Mouse (Mus musculus) right cerebral cortex, adult 18-20 months (tissue): ENCODE measurements around the gene Pih1d1.
"Not testable (repeated sequence)": the region's sequence is repeated elsewhere in the genome, so short reads cannot be mapped to it uniquely, and the experiment has no call there.

Source experiments
- DNase-seq: peaks from one replicate; pipeline ENCODE4 v3.0.0; 2022; ENCODE audit warnings: mixed read lengths

Gene Pih1d1

DNA sequence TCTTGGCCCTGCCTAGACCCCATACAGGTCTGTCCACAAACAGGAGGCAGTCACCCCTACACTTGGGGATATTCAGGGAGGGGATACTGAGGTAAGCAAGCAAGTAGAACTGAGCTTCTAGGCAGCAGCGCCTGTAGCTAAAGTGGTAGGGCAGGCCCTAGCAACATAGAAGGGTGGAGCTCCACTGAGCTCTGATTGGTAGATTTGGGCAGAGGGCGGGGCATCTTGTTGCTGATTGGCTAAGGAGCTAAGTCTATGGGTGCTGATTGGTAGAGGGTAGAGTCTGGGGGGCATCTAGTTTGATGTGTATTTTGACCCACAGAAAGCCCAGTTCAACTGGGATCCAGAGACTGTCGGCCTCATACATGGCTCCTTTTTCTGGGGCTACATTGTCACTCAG lies 15.4 kb downstream of the Pih1d1 start:
- peak; percentile 65 for DNase-seq

DNA sequence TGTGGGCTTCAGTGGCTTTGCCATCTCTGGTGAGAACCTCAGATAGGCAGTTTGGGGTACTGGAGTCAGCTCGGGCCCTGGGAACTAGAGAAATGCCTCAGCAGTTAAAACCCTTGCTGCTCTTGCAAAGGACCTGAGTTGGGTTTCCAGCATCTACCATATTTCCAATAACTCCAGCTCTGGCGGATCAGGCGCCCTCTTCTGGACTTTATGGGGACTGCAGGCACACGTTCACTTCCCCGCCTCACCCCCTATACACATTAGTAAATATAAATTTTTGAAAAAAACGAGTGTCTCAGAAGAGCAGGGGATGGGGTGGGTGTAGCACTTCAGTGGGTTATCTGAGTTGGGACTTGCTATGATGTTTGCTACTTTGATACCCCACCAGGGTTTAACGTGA lies 18.9 kb downstream of the Pih1d1 start:
- no peak for DNase-seq

DNA sequence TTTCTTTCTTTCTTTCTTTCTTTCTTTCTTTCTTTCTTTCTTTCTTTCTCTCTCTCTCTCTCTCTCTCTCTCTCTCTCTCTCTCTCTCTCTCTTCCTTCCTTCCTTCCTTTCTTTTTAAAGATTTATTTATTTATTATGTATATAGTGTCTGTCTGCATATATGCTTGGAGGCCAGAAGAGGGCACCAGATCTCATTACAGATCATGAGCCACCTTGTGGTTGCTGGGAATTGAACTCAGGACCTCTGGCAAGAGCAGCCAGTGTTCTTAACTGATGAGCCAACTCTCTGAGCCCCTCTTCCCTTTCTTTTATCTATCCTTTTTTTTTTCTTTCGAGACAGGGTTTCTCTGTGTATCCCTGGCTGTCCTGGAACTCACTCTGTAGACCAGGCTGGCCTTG lies 19.7 kb downstream of the Pih1d1 start:
- DNase-seq = not testable (repeated sequence)

DNA sequence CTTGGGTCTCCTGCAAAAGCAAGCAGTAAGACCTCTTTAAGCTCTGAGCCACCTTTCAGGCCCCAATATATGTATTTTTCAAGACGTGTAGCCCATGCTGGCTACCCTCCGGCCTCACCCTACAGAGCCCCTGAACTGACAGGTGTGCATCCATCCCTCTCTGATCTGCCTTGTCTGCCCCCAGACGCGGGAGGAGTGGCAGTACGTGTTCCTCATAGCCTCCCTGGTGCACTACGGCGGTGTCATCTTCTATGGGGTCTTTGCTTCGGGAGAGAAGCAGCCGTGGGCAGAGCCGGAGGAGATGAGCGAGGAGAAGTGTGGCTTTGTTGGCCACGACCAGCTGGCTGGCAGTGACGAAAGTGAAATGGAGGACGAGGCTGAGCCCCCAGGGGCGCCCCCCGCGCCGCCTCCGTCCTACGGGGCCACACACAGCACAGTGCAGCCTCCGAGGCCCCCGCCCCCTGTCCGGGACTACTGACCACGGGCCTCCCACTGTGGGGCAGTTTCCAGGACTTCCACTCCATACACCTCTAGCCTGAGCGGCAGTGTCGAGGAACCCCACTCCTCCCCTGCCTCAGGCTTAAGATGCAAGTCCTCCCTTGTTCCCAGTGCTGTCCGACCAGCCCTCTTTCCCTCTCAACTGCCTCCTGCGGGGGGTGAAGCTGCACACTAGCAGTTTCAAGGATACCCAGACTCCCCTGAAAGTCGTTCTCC lies 20.6 kb downstream of the Pih1d1 start:
- DNase-seq = no peak

DNA sequence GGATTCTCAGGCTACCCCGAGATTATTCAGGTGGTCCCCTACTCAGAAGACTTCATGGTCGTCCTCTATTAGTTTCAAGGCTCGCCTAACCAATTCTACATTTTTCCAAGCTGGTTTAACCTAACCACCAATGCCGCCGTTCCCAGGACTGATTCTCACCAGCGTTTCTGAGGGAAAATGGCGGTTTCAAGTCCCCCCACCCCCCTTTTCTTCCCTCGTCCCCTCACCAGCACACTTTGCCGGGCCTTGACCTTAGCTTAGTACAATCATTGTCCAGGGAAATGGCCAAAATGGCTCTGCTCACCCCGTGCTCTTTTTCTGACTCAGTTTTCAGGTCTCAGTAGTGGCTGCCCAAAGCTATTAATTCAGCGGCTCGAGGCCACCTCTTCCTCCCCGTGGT lies 21.3 kb downstream of the Pih1d1 start:
- DNase-seq = no peak

DNA sequence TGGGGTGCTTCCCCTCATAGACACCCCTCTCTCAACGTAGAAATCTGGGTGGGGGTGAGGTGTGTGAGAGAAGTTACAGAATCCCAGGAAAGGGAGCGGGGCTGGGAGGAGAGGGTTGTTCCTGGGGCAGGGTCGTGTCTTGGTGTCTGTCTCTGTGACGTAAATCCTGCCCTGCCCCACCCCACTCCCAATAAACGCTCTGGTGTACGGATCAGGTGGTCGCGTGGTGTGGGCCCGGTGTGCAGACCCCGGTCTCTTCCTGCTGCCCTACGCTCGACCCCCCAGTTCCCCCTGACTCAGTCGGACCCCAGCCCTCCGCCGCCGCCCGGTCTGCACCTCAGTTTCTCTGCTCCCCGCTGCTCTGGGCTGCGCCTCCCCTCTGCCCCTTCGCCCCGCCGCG lies 21.8 kb downstream of the Pih1d1 start:
- DNase-seq = no peak

DNA sequence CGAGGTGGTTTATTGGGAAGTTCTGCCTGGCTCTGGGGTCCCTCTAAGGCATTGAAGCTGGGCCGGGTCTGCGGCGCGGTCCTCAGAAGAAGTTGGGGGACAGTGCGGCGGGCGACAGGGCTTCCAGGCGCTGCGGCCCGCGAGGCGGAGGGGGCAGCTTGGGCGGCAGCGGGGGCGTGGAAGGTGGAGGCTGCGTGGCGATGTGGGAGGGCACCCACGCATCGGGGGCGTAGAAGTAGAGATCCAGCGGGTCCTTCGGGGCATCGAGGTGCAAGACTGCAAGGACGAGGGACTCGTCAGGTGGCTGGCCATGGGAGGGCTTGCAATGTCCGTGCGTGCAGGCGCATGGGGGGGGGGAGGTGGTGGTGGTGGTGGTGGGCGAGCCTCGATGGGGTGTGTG lies 22.3 kb downstream of the Pih1d1 start:
- no peak for DNase-seq

DNA sequence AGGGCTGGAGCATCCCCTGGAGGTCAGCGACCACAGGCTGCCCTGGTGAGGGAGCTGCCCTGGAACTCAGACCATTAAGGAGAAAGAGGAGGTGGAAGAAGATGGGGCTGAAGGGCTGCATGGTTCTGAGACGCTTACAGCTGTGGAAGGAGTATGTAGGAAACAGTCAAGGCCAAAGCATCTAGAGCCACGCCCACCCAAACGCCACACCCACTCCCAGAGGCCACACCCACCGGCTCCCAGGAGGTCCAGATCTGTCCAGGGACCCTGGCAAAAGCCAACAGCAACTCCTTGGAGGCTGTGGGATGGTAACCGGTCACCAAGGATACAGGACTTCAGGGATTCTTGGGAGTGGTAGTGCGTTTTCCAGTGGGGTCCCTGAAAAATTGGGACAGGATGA lies 24.4 kb downstream of the Pih1d1 start:
- no peak for DNase-seq

DNA sequence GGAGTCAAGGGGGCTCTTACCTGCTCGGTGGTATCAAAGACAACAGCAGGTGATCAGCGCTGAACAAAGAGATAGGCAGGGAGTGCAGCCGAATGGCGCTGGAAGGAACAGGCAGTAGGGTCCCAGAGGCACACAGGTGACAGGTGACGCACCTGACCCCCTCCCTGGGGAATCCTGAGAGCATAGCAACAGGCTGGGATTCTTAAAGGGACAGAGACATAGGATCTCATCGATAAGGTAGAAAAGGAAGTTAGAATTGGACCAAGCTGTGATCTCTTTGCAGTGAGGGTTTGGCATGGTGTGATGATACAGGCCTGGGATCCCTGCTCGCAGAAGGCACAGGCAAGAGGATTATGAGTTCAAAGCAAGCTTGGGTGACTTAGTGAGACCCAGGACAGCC lies 25.4 kb downstream of the Pih1d1 start, which contains the start of gene Gfy:
Gfy (minus strand) TSS at position 101 of the 400 bp plus-strand sequence.
- no peak for DNase-seq

DNA sequence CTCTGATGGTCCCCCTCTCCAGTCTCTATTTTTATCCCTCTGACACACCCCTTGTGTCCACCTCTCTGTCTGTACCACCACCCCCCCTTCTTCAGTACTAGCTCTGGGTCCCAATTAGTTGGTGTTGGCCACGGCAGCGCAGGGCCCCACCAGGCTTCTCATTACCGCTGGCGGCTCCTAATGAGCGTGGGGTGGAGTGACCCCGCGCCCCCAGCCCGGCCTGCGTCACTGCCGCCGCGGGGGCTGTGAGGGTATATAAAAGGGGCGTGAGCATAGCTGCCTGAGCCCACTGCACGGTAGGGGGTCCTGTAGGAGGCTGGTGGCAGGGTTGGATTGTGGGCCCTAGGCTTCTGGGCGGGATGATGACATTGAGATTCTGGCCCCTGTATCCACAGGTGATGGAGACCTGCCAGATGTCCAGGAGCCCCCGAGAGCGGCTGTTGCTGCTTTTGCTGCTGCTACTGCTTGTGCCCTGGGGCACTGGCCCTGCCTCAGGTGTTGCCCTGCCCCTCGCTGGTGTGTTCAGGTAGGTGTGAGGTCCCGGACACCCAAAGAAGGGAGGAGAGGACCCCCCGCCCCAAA lies 26.9 kb downstream of the Pih1d1 start, which contains the start of gene Pth2:
Pth2 (plus strand) TSS at position 100 of the 582 bp plus-strand sequence.
- DNase-seq = no peak

DNA sequence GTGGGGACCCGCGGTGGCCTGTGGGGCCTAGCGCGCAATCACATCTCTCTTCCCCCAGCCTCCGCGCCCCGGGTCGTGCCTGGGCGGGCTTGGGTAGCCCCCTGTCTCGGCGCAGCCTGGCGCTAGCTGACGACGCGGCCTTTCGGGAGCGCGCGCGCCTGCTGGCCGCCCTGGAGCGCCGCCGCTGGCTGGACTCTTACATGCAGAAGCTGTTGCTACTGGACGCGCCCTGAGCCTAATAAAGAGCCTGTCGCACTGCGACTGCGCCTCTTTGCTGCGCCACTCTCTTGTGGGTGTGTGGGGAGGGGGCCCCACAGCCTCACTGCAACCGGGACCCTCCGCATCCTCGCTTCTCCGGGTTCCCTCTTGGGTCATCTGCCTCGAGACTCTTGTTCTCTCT lies 27.4 kb downstream of the Pih1d1 start:
- DNase-seq = no peak

DNA sequence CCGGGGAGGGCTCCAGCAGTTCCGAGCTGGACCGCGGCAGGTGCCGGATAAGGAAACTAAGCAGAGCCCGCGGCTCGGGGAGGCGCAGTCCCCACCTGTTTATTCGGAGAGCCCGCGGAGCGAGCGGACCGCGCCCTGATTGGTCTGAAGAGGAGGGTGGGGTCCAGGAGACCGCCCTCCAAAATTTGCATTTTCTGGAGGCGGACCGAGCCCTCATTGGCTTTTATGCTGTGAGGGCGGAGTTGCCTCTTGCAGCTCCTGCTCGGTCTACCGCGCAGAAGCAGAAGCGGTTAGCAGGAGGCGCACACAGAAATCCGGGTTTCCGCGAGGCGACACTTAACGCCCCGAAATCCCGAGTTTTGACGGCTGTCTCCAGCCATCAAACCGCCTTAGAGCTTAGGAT lies 28.1 kb downstream of the Pih1d1 start:
- peak; percentile 92 for DNase-seq

DNA sequence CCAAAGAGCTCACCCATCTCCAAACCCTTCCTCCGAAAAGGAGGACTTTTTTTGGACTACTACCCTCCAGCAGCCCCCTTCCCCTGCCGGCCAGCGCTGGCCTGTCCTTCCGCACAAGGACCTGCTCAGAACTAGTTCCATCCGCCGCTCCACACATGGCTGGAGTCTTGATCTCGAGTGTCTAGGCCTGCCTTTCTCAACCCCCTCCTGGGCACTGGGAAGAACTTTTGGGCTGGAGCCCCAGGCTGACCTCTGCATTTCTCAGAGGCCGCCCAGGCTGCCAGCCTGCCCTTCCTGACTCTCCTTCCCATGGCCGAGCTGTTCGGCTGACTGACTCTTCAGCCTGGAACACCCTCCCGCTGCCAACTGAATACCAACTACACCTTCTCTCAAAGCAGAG lies 28.5 kb downstream of the Pih1d1 start:
- no peak for DNase-seq

DNA sequence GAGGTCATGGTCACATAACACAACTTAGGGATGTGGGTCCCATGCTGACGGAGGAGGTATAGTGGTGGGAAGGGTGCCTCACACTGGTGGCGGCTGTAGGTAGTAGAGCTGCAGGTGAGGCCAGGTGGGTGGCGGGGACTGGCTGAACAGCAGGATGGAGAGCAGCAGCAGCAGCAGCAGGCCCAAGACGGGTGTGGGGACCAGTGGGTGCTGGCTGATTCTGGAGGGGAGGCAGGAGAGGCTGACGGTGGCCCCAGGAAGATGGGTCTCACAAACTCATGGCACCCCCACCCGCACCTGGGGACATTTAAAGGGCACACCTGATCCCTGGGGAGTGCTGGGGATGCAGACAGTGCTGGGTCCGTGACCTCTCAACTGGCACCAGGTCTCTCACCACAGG lies 29.6 kb downstream of the Pih1d1 start:
- no peak for DNase-seq

DNA sequence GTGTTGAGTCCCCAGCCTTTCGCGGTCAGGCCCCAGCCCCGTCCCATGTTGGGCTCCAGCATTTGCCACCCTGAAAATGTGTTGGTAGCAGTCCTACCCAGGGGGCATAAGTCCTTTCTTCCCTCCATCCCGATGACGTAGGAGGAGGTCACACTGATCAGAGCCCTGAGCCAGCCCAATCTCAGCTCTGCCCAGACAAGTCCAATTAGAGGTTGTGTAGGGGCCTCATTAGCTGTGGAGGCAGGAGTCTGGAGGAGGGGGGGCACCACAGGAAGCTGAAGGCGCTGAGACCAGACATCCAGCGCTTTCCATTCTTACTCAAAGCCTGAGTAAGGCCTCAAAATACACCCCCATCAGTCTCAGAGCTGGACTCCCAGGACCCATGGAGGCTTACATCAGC lies 31.8 kb downstream of the Pih1d1 start:
- DNase-seq = no peak

DNA sequence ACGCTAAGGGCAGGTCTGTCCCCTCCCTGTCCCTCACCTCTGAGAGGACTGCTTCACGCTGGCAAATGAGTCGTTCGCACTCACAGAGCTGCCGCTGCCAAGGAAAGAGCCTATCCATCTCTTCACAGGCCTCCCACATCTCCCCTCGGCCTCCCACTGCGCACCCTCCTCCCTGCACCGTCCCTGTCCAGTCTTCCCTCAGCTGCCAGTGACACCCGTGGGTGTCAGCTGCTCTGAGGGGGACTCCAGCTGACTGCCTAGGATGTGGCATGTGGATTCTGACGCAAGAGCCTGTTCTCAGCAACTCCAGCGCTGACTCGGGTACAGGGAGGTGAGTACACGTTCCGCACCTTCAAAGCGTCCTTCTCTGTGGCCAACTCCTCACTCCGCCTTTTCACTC lies 35.5 kb downstream of the Pih1d1 start:
- peak; percentile 85 for DNase-seq

DNA sequence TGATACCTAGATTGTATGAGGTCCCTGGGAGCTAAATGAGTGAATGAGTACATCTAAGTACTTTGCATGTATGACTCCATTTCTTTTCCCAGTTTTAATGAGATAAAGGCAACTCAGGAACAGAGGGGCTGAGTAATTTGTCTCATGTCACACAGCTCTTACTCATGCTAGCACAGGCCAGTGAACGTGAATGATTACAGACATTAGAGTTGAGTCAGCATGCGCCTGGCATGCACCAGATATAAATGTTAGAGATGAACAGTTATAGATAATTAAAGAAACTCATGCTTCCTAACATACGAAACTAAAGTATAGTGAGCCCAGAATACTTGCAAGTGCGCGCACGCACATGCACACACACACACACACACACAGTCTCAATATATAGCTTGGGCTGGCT lies 36.1 kb downstream of the Pih1d1 start:
- no peak for DNase-seq

DNA sequence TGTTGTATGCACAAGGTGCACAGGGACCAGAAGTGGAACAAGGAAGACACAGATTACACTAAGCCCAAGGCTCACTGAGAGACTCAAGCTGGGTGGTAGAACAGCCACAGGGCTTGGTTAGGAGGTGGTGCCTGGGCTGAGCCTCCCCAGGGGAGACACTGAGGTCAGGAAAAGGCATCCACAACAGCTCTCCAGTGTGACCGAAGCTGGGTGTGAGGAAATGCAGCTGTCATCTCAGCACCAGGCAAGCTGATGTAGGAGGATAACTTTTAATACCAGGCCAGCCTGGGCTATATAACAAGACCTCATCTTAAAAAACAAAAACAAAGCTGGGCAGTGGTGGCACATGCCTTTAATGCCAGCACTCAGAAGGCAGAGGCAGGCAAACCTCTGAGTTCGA lies 37.1 kb downstream of the Pih1d1 start:
- no peak for DNase-seq

DNA sequence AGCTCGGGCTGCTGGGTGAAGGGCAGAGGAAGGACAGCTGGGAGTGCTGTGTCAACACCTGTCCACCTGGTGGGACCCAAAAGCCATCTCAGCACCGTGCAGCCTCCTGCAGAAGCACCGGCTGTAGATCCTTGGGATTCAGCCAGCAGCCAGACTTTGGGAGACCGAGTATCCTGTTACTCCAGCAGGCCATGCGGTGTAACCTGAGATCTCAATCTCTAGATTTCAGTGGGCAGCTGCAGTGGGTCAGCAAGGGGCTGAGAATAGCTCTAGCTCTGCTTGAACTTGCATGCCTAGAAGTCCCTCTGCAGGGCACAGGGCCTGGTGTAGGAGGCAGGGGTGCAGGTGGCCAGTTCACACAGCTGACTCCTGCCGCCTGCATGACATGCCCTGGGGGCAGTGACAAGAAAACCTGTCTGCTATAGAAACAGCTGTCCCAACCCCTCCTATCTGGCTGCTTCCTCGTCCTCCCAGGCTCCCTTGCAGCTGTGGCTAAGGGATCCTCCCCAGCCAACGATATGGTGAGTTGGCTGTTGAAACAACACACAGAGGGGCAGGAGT lies 37.8 kb downstream of the Pih1d1 start:
- no peak for DNase-seq

DNA sequence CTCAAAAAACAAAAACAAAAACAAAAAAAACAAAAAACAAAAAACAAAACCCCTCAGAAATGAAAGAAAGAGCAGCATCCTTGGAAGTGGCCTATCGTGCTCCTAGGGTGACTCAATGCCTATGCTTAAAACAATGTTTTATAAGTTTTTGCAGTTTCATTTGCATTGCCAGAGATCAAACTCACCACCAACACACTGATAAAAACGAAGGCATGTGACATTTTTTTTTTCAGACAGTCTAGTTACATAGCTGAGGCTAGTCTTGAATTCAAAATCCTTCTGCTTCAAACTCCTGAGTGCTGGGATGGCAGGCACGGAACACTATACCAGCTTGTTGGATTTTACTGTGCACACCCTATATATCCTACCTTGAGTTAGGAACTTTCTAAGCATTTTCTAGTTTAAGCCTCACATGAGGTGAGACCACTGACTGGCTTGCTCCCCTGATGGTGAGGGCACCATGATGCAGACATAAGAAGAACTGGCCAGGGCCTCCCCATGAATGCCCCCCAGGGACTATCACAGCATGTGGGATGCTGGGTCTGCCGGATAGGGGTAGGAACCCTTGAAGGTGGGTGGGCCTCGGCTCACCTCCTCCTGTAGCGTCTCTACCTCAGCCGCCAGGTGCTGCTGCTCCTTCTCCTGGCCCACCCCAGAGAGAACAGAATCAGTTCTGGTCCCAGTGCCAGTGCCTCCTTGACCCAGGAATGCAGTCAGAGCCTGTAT lies 38.6 kb downstream of the Pih1d1 start:
- DNase-seq = no peak

DNA sequence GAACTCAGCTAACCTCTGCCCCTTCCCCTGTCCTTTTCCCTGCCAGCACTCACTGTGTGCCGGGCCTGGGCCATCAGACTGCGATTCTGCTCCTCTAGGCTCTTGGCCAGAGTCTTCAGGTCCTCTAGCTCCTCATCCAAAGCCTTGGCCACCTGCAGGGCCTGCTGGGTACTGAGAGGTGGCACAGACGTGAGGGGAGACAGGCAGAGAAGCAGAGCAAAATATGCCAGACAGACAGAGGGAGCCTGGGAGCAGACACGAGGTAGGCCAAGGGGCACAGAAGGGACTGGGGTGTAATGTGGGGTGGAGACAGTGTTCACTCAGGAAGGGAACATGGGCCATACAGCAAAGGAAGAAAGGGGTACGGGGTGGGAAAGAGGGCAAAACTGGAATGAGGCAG lies 39.3 kb downstream of the Pih1d1 start:
- DNase-seq = no peak

DNA sequence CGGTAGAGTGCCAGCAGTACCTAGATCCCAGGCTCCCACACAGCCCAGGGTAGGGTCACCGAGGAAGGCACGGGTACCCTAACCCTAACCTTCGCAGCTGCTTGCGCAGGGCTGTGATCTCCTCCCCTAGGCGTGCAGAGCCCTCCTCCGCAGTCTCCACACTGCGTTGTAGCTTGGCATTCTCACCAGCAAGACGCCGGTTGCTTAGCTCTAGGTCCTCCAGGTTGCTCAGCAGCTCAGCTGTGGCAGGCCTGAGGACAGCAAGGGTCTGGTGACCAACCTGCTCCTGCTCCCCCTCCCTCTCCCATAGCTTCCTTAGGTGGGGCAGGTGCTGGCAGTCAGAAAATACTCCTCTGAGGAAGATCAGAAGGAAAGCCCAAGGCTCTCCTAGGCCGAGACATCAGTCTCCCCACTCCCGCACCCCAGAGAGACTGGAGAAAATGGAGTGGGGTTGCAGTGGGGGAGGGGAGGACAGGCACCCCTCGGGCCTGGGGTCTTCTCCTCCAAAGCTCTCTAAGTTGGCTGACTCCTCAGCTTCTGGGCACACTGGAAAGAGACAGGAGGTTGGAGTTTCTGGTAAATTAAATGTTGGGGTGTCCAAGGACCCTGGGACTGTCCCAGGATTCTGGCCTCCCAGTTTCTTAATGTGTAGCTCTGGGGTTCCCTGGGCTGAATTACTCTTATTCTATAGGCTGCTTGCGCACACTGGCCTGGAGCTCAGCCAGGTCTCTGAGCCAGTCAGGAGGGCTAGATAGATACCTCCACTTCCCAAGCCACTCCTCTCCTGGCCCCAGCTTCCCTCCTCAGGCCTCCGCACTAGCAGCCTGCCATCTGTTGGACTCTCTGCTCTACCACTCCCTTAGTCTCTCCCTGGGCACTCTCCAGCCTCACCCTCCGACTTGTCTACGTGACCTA lies 40.0 kb downstream of the Pih1d1 start:
- DNase-seq = no peak
